Mouse (Mus musculus) forebrain, embryonic 12.5 days (tissue): ENCODE results near the gene Lgals9. TPM values are rescaled to one million over a fixed set of nuclear protein-coding genes. Genes with fewer than 3 reads are reported as not detected.
"Not testable (repeated sequence)": the region's sequence is repeated elsewhere in the genome, so short reads cannot be mapped to it uniquely, and the experiment has no call there.

Source experiments
- ATAC-seq: fragments of 200-750 bp; cut with Nextera tagmentation; 2 replicates; pipeline ENCODE4 v1.8.0; 2017; ENCODE audit warnings: moderate TSS enrichment; ENCODE audit not compliant: low FRiP score
- H3K27ac ChIP-seq: fragments of 300-500 bp; sonication (generic); 2 replicates; pipeline ENCODE4 v1.5.1; 2016; ENCODE audit warnings: mild to moderate bottlenecking
- H3K27me3 ChIP-seq: fragments of 300-500 bp; sonication (generic); 2 replicates; pipeline ENCODE4 v1.6.1; 2016; ENCODE audit warnings: mild to moderate bottlenecking
- H3K36me3 ChIP-seq: fragments of 300-500 bp; sonication (generic); replicated peaks from 2 replicates; pipeline ENCODE4 v1.6.1; 2016; ENCODE audit warnings: mild to moderate bottlenecking
- H3K4me1 ChIP-seq: fragments of 300-500 bp; sonication (generic); 2 replicates; pipeline ENCODE4 v1.6.1; 2016
- H3K4me2 ChIP-seq: fragments of 300-500 bp; sonication (generic); 2 replicates; pipeline ENCODE4 v1.6.1; 2016; ENCODE audit warnings: mild to moderate bottlenecking, moderate library complexity
- H3K4me3 ChIP-seq: fragments of 300-500 bp; sonication (generic); replicated peaks from 2 replicates; pipeline ENCODE4 v1.5.1; 2016; ENCODE audit warnings: mild to moderate bottlenecking
- H3K9ac ChIP-seq: fragments of 300-500 bp; sonication (generic); 2 replicates; pipeline ENCODE4 v1.6.1; 2016; ENCODE audit warnings: mild to moderate bottlenecking
- H3K9me3 ChIP-seq: fragments of 300-500 bp; sonication (generic); 2 replicates; pipeline ENCODE4 v1.6.1; 2016
- WGBS: fragments of 180-500 bp; shearing (Covaris S2); methylation state at CpG from one replicate; pipeline ENCODE4 v1.1.7; 2016; 5-methylcytosine and 5-hydroxymethylcytosine counted together
- polyA plus RNA-seq: library from polyadenylated mRNA; unstranded; fragments of >200 nt; fragmentation: Nextera tagmentation; extraction: Ambion mirVana; gene quantifications from 2 replicates; pipeline ENCODE4 v1.2.1, GENCODE M21; 2016

The Lgals9 gene
- polyA plus RNA-seq, 1 experiment from 2014 or later, result 5.7 TPM

DNA sequence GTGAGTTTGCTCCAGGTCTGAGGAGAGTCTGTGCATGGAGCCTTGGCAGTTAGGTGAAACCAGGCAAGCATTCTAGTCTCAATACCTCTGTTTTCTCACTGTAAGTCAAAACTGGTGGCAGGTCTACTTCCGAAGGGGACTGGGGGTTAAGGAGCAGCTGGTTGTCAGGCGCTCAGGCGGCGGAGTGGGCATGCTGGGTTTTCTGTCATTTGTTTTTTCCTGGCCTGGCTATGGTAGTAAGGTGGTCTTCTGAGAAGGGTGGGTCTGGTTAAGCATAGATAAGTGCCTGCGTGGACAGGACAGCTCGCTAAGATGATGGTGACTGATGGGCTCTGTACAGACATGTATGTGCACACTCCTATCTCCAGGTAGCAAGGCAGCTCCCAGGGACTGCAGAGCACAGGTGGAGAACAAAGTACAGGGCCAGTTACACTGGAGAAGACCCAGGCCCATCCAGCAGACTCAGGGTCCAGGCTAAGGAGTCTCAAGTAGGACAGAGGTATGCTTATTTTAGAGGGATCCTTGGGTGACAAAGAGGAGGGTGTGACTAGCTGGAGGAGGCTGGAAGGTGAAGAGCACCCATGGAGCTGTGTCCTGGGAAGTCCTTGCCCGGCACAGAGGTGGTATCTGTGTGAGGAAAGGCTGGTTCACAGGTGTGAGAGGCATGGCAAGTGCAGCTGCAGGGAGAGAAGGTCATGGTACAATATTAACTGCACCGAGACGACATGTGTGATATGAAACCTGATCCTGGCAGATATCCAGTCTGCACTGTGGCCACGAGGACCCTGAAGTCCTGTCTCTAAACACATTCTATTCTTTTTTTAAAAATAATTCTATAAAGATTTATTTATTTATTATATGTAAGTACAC, 19.3 kb upstream of the Lgals9 start:
- no peaks in the 10 kb centered on the region for H3K27me3 ChIP-seq
- ATAC-seq, result no peak
- no peaks in the 10 kb centered on the region; the same call in 1 of the 2 replicates for H3K4me1 ChIP-seq
- no peaks in the 10 kb centered on the region for H3K36me3 ChIP-seq
- no peak overlapping the region for H3K9ac ChIP-seq
- H3K9me3 ChIP-seq, result no peaks in the 10 kb centered on the region
- H3K27ac ChIP-seq, result no peak overlapping the region
- no peak overlapping the region for H3K4me3 ChIP-seq
- 88% methylated on average over 10 of the region's 10 CpGs for WGBS
- no peak overlapping the region for H3K4me2 ChIP-seq

DNA sequence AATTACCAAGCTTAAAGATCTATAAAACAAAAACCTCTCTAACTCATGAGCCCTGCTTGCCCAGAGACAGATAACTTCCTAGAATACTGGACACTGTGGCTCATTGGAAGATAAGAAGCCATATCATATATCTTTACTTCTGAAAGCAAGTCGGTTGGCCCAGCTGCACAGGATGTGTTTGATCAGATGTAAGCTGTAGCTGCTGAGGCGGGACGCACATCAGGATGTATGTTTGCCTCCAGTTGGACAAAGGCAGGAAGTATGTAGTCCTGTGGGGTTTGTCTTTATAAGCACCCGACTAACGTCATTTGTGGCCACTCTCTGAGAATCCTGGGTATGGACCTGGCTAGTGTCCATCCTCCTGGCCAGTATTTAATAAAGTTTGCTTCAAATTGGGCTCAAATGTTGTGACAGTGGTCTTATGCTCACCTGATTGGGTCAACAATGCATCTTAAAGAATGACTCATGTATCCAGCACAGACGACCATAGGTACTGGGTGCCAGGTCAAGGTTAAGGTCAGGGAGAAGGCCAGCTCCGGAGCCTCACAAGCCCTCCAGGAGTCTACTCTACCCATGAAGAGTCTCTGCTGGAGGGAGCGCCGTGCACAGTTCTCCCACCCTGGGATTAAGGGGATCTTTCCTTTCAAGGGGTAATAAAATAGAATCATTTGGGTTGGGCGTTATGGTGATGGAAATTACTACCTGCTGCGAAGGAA, 18.5 kb upstream of the Lgals9 start:
- H3K36me3 ChIP-seq, result no peaks in the 10 kb centered on the region
- no peak overlapping the region for H3K9ac ChIP-seq
- H3K4me1 ChIP-seq, result no peaks in the 10 kb centered on the region; the same call in 1 of the 2 replicates
- H3K27me3 ChIP-seq, result no peaks in the 10 kb centered on the region
- no peak overlapping the region for H3K27ac ChIP-seq
- no peaks in the 10 kb centered on the region for H3K9me3 ChIP-seq
- H3K4me2 ChIP-seq, result no peak overlapping the region
- no peak for ATAC-seq
- H3K4me3 ChIP-seq, result no peak overlapping the region
- 86% methylated on average over 11 of the region's 11 CpGs for WGBS

DNA sequence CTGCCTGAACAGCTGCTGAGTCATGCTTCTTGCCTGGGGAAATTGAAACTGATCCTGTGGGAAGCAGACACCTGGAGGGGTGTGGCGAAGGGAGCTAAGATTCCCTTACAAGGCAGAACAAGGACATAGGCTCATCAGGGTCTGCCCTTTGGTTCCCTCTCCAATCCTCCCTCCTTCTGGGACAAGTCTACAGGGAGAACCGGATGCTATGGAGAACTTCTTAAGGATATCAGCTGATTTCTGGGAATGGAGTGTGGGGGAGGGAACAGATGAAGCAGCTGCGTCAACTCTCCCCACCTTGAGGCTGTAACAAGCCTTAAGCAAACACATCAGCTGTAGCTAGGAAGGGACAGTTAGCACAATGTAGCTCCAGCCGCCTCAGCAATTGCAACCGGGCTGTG, 17.8 kb upstream of the Lgals9 start:
- no peaks in the 10 kb centered on the region; the same call in 1 of the 2 replicates for H3K4me1 ChIP-seq
- 77% methylated on average over 5 of the region's 5 CpGs for WGBS
- no peak overlapping the region for H3K27ac ChIP-seq
- H3K4me2 ChIP-seq, result no peak overlapping the region
- H3K9me3 ChIP-seq, result no peaks in the 10 kb centered on the region
- H3K36me3 ChIP-seq, result no peaks in the 10 kb centered on the region
- no peak overlapping the region for H3K4me3 ChIP-seq
- ATAC-seq, result no peak
- H3K27me3 ChIP-seq, result no peaks in the 10 kb centered on the region
- no peak overlapping the region for H3K9ac ChIP-seq

DNA sequence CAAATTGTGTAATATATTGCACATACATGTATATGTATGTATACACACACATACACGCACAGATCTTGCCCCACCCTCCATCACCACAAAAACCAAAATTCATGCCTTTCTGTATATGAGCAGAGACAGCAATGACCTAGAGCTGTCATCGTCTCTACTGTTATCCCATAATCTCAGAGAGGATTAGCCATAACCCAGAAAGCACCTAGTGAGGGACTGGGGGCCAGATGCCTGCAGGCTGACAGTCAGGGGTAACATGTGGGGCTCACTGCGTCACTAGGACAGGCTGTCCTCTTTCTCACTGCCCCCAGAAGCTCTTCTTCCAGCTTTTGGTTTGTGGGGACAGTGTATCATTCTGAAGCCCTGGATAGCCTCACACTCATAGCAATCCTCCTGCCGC, 17.1 kb upstream of the Lgals9 start:
- ATAC-seq, result no peak
- 84% methylated on average over 4 of the region's 4 CpGs for WGBS
- no peaks in the 10 kb centered on the region for H3K27me3 ChIP-seq
- no peak overlapping the region for H3K9ac ChIP-seq
- no peaks in the 10 kb centered on the region for H3K9me3 ChIP-seq
- no peaks in the 10 kb centered on the region; the same call in 1 of the 2 replicates for H3K4me1 ChIP-seq
- no peak overlapping the region for H3K4me2 ChIP-seq
- H3K4me3 ChIP-seq, result no peak overlapping the region
- no peak overlapping the region for H3K27ac ChIP-seq
- no peaks in the 10 kb centered on the region for H3K36me3 ChIP-seq

DNA sequence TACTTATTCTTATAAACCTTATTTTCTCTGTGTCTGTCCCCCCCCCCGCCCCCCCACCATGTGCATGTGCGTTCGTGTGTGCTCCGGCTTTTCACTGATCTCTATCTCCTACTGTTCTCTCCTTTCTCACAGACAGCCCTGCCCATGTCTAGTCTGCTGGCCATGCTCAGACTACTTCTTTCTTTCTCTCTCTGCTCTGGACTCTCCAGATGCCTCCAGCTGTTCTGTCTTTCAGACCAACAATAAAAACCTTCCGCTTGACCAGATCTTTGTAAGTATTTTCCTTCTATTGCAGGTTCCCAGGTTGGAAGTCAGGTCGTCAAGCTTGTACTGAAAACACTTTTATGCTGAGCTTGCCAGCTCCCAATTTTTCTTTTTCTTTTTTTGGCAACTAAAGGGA, 14.4 kb upstream of the Lgals9 start:
- Histone ChIP-seq H3K4me3 (no peak overlapping the region), H3K4me1 (no peaks in the 10 kb centered on the region; the same call in 1 of the 2 replicates), H3K36me3 (no peaks in the 10 kb centered on the region), H3K9ac (no peak overlapping the region), H3K9me3 (no peaks in the 10 kb centered on the region), H3K27me3 (no peaks in the 10 kb centered on the region), H3K4me2 (no peak overlapping the region), H3K27ac (no peak overlapping the region)
- no peak for ATAC-seq
- WGBS, result 28% methylated on average over 6 of the region's 6 CpGs

DNA sequence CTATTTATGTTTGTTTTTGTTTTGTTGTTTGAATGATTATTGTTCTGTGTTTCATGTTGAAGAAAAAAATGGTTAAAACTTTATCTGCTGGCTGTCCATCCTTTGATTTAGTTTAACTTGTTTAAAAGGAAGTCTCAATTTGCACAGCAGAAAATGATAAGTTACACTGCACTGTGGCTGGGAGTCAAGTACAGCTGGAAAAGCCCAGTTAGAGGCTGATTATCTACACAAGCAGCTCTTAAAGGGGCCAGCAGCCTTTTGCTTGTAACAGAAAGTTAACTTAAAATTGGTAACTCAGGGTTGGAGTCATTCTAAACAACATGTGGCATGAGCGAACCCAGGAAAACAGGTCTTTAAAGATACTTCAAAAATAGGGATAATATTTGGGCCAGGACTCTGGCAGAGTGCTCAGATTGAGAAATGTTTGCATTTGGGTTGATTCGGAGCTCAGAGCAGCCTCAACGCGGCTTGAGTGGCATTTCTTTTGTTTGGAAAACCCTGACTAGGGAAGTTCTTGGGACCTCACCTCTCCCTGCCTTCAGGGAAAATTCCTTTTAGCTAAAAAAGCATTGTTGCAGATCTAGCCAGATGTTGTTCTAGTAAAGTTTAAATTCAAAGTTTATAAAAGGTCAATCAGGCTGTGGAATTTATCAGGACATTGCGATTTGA, 6.3 kb upstream of the Lgals9 start:
- H3K4me1 ChIP-seq, ATAC-seq, H3K27me3 ChIP-seq, H3K4me2 ChIP-seq, H3K27ac ChIP-seq, H3K9ac ChIP-seq, H3K36me3 ChIP-seq, H3K4me3 ChIP-seq, H3K9me3 ChIP-seq: not testable (repeated sequence)
- 74% methylated on average over 5 of the region's 5 CpGs for WGBS

DNA sequence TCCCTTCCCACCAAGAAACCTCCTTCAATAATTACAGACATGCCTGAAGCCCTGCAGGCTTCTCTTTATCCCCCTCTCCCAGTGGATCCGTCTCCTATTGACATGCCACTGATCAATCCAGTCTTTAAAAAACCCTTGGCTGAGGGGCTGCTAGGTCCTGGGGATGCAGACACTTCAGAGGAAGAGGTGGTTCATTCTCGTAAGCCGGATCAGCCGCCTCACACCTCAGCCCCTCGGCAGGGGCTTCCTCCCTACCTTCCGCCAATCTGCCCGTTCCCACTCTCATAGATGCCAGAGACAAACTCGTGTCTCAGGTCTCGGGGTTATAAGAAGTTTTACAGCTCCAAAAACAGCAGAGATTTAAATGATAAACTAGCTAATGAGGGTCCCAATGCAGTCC, 5.3 kb upstream of the Lgals9 start:
- ATAC-seq, result no peak
- WGBS, result 96% methylated on average over 9 of the region's 9 CpGs
- H3K27ac ChIP-seq, result no peak overlapping the region
- no peak overlapping the region for H3K4me3 ChIP-seq
- no peak overlapping the region for H3K9ac ChIP-seq
- H3K4me1 ChIP-seq, result no peaks in the 10 kb centered on the region
- no peaks in the 10 kb centered on the region for H3K36me3 ChIP-seq
- H3K27me3 ChIP-seq, result no peaks in the 10 kb centered on the region
- no peaks in the 10 kb centered on the region for H3K9me3 ChIP-seq
- no peak overlapping the region for H3K4me2 ChIP-seq

DNA sequence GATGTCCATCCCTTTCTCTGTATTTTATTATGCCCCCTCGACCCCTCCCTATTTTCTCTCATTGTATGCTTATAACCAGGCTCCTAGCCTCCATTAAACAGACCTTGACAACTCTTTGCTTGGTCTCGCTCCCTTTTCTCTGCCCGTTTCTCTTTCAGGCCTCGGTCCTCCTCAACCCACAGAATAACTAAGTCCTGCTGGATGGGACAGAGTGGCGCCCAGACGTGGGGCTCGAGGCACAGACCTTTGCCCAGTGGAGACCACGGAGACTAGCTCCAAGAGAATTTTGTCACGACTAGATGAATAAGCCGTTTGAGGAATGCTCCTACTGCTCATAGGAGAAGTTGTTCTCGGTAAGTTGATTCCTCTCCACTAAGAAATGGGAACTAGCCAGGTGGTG, 4.5 kb upstream of the Lgals9 start:
- H3K27me3 ChIP-seq, ATAC-seq, H3K4me1 ChIP-seq, H3K9me3 ChIP-seq, H3K36me3 ChIP-seq, H3K9ac ChIP-seq, H3K27ac ChIP-seq, H3K4me3 ChIP-seq, H3K4me2 ChIP-seq: not testable (repeated sequence)
- 95% methylated on average over 11 of the region's 11 CpGs for WGBS

DNA sequence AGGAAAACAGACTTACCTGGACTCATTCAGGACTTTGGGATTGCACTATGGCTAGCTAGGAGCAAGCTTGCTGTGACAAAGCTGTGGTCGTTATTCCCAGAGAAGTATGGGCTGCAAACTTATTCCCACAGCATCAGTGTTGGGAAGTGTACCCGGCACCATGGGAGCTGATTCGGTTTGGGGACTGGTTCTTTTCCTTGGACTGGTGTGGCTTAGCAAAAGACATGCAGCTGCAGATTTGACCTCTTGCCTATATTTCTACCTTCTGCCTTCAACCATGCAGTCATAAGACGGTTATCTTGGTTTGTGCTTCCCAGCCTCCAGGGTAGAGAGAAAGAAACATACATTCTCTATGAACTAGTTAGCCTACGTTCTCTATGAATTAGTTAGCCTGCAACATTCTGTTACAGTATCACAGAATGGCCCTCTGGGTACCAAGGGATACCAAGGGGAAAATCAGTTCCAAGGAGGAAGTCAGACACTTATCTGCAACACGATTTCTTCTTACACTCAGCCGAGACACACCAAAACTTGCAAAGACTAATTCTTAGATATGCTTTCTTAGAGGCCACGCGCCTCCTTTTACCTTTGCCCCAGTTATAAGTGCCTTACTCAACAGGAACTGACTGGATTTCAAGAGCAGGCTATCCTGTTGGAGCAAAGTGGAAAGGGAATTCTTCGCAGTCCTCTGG, 1.7 kb upstream of the Lgals9 start:
- WGBS, result 91% methylated on average over 10 of the region's 10 CpGs
- H3K9me3 ChIP-seq, result no peaks in the 10 kb centered on the region
- H3K36me3 ChIP-seq, result no peaks in the 10 kb centered on the region
- H3K4me1 ChIP-seq, result no peaks in the 10 kb centered on the region
- H3K27ac ChIP-seq, result no peak overlapping the region
- no peak for ATAC-seq
- H3K9ac ChIP-seq, result no peak overlapping the region
- H3K4me3 ChIP-seq, result no peak overlapping the region
- H3K27me3 ChIP-seq, result no peaks in the 10 kb centered on the region
- no peak overlapping the region for H3K4me2 ChIP-seq

DNA sequence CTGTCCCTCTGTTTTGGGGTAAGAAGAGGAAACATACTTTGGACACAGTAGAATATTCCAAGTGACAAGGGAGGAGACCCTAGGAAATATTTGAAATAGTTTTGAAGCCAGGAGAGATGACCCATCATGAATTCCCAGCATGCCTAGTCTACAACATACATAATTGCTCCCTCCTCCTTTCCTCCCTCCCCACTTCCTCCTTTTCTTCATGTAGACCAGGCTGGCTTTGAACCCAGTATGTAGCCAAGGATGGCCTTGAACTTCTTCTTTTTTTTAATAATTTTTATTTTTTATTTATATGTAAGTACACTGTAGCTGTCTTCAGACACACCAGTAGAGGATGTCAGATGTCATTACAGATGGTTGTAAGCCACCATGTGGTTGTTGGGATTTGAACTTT, 759 bp upstream of the Lgals9 start:
- Histone ChIP-seq H3K9me3 (no peaks in the 10 kb centered on the region), H3K9ac (no peak overlapping the region), H3K4me1 (no peaks in the 10 kb centered on the region), H3K27me3 (no peaks in the 10 kb centered on the region), H3K36me3 (no peaks in the 10 kb centered on the region), H3K4me2 (no peak overlapping the region), H3K27ac (no peak overlapping the region), H3K4me3 (no peak overlapping the region)
- ATAC-seq, result no peak

DNA sequence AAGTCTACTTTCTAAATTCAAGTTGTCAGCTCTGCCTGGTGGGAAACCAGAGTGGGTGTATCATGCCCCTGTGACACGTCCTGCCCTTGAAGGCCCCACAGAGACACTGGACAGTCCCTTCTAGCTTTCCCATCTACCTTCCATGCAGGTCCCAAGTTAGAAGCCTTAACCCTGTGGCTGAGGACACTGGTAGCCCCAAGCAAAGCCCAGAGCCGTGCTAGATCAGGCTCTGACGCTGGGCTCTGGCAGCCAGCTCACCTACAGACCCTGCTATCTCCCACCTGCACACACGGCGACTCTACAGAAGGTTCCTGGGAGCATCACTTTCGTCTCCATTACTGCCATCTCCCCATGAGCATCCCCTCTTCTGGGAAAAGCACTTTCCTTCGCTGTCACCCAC, 1.2 kb downstream of the Lgals9 start:
- no peak overlapping the region for H3K9ac ChIP-seq
- 81% methylated on average over 7 of the region's 7 CpGs for WGBS
- no peaks in the 10 kb centered on the region for H3K36me3 ChIP-seq
- no peak overlapping the region for H3K4me3 ChIP-seq
- no peak overlapping the region for H3K4me2 ChIP-seq
- H3K27ac ChIP-seq, result no peak overlapping the region
- ATAC-seq, result no peak
- H3K27me3 ChIP-seq, result no peaks in the 10 kb centered on the region
- H3K4me1 ChIP-seq, result no peaks in the 10 kb centered on the region
- no peaks in the 10 kb centered on the region for H3K9me3 ChIP-seq
